In genomic region chr6:92272601-92273000, GRCm38 (mm10) we compare ENCODE assay signal across 27 mouse cellular contexts. TPM values are rescaled to one million over a fixed set of nuclear protein-coding genes. Genes with fewer than 3 reads are reported as not detected.
"Had no signal": no experiment of that assay in that cellular context is flagged by ENCODE, and none has a peak within 500 bp of the region (broad histone marks: within the 10 kb centered on the region; RNA-seq: fewer than 3 reads in every experiment).

No protein-coding gene starts in this region.

- DNase-seq: gastrocnemius, adult 2 months; gastrocnemius, postnatal 10 days; gastrocnemius, postnatal 25 days; heart, adult 18-20 months; heart, postnatal 10 days; heart, postnatal 4 days; kidney, adult 18-20 months; kidney, adult 8-10 months; kidney, postnatal 10 days; kidney, postnatal 25 days; kidney, postnatal 4 days; liver; liver, embryonic 13.5 days had no signal

- H3K9me3 ChIP-seq: heart, embryonic 10.5 days; heart, embryonic 12.5 days; hindbrain, embryonic 10.5 days; hindbrain, embryonic 12.5 days; intestine, embryonic 15.5 days; limb, embryonic 10.5 days; limb, embryonic 12.5 days; liver, embryonic 13.5 days had no signal

- H3K9ac ChIP-seq: heart, embryonic 12.5 days; hindbrain, embryonic 12.5 days; hindbrain, embryonic 14.5 days; intestine, embryonic 15.5 days; limb, embryonic 12.5 days; liver, embryonic 13.5 days had no signal

- H3K36me3 ChIP-seq: heart, embryonic 10.5 days; heart, embryonic 12.5 days; hindbrain, embryonic 10.5 days; hindbrain, embryonic 12.5 days; intestine, embryonic 15.5 days; limb, embryonic 10.5 days; limb, embryonic 12.5 days; liver, embryonic 13.5 days had no signal

- H3K27ac ChIP-seq: gastrocnemius, adult 2 months; heart, embryonic 10.5 days; hindbrain, embryonic 10.5 days; hindbrain, embryonic 12.5 days; hindbrain, embryonic 14.5 days; intestine, embryonic 15.5 days; layer of hippocampus, adult 2 months; left cerebral cortex, adult 2 months; limb, embryonic 10.5 days; limb, embryonic 12.5 days had no signal

- ATAC-seq: hindbrain, embryonic 16.5 days; inflammation-experienced regulatory T-cells, adult 6 months; intestine, embryonic 15.5 days; intestine, postnatal 0 days had no signal

- H3K4me2 ChIP-seq: heart, embryonic 12.5 days; hindbrain, embryonic 12.5 days; hindbrain, embryonic 14.5 days; intestine, embryonic 15.5 days; limb, embryonic 12.5 days; liver, embryonic 11.5 days; liver, embryonic 13.5 days had no signal

- H3K4me1 ChIP-seq: heart, embryonic 10.5 days; heart, embryonic 12.5 days; intestine, embryonic 15.5 days; limb, embryonic 10.5 days; limb, embryonic 12.5 days had no signal

- H3K4me3 ChIP-seq: gastrocnemius, adult 2 months; heart, embryonic 10.5 days; heart, embryonic 12.5 days; hindbrain, embryonic 10.5 days; hindbrain, embryonic 12.5 days; intestine, embryonic 15.5 days; layer of hippocampus, adult 2 months; left cerebral cortex, adult 2 months; limb, embryonic 10.5 days; limb, embryonic 12.5 days; liver, embryonic 13.5 days had no signal

- H3K27me3 ChIP-seq: heart, embryonic 12.5 days; hindbrain, embryonic 12.5 days; intestine, embryonic 15.5 days; limb, embryonic 12.5 days; liver, embryonic 13.5 days had no signal

RNA-seq across cellular contexts. Expression of gene Trh, which starts 28.2 kb away (rescaled TPM):
- polyA plus RNA-seq: inflammation-experienced regulatory T-cells, adult 6 months; limb, embryonic 10.5 days; limb, embryonic 12.5 days; liver, embryonic 11.5 days; liver, embryonic 13.5 days had no signal
